Mouse (Mus musculus) hindbrain, embryonic 16.5 days (tissue): ENCODE data around the gene Iglon5. TPM values are rescaled to one million over a fixed set of nuclear protein-coding genes. Genes with fewer than 3 reads are reported as not detected.

Experiments used
- ATAC-seq: fragments of 200-750 bp; cut with Nextera tagmentation; 2 replicates; pipeline ENCODE4 v1.8.0; 2017; ENCODE audit warnings: moderate TSS enrichment, moderate library complexity
- H3K27ac ChIP-seq: fragments of 300-500 bp; sonication (generic); 2 replicates; pipeline ENCODE4 v1.5.1; 2014; ENCODE audit warnings: low read depth, mild to moderate bottlenecking, control low read depth, low read length, moderate library complexity
- H3K27me3 ChIP-seq: fragments of 300-500 bp; sonication (generic); replicated peaks from 2 replicates; pipeline ENCODE4 v1.6.1; 2014; ENCODE audit warnings: low read length; ENCODE audit not compliant: control insufficient read depth, insufficient read depth
- H3K36me3 ChIP-seq: fragments of 300-500 bp; sonication (generic); 2 replicates; pipeline ENCODE4 v1.6.1; 2014; ENCODE audit warnings: mild to moderate bottlenecking, low read length, moderate library complexity, mixed read lengths; ENCODE audit not compliant: control insufficient read depth, insufficient read depth
- H3K4me1 ChIP-seq: fragments of 300-500 bp; sonication (generic); 2 replicates; pipeline ENCODE4 v1.6.1; 2014; ENCODE audit warnings: low read depth, low read length; ENCODE audit not compliant: control insufficient read depth, insufficient read depth
- H3K4me2 ChIP-seq: fragments of 300-500 bp; sonication (generic); 2 replicates; pipeline ENCODE4 v1.6.1; 2014; ENCODE audit warnings: mild to moderate bottlenecking, low read length, control low read depth, moderate library complexity
- H3K4me3 ChIP-seq: fragments of 300-500 bp; sonication (generic); 2 replicates; pipeline ENCODE4 v1.5.1; 2014; ENCODE audit warnings: mild to moderate bottlenecking, low read length, control low read depth, moderate library complexity
- H3K9ac ChIP-seq: fragments of 300-500 bp; sonication (generic); 2 replicates; pipeline ENCODE4 v1.6.1; 2014; ENCODE audit warnings: low read depth, mild to moderate bottlenecking, control low read depth, low read length, moderate library complexity
- H3K9me3 ChIP-seq: fragments of 300-500 bp; sonication (generic); 2 replicates; pipeline ENCODE4 v1.6.1; 2014; ENCODE audit warnings: mild to moderate bottlenecking, low read length, moderate library complexity; ENCODE audit not compliant: control insufficient read depth
- WGBS: fragments of 180-500 bp; shearing (Covaris S2); extraction: QIAGEN DNeasy Blood & Tissue Kit; methylation state at CpG from one replicate; pipeline ENCODE4 v1.1.7; 2014; 5-methylcytosine and 5-hydroxymethylcytosine counted together
- polyA plus RNA-seq: library from polyadenylated mRNA; unstranded; fragments of >200 nt; fragmentation: Nextera tagmentation; extraction: Ambion mirVana; gene quantifications from 2 replicates; pipeline ENCODE4 v1.2.1, GENCODE M21; 2015

Gene Iglon5
- polyA plus RNA-seq, 1 experiment from 2014 or later: 12.0 TPM

GRCm38 (mm10) chr7:43453599-43454355 lies 36.1 kb downstream of the Iglon5 start:
- Histone ChIP-seq H3K27me3 (no peaks in the 10 kb centered on the region), H3K9ac (no peak overlapping the region), H3K4me3 (no peak overlapping the region), H3K4me2 (no peak overlapping the region), H3K36me3 (peaks cover 36% of the 10 kb centered on the region), H3K27ac (no peak overlapping the region), H3K4me1 (no peaks in the 10 kb centered on the region), H3K9me3 (no peaks in the 10 kb centered on the region)
- 87% methylated on average over 14 of the region's 14 CpGs for WGBS
- ATAC-seq: no peak

DNA sequence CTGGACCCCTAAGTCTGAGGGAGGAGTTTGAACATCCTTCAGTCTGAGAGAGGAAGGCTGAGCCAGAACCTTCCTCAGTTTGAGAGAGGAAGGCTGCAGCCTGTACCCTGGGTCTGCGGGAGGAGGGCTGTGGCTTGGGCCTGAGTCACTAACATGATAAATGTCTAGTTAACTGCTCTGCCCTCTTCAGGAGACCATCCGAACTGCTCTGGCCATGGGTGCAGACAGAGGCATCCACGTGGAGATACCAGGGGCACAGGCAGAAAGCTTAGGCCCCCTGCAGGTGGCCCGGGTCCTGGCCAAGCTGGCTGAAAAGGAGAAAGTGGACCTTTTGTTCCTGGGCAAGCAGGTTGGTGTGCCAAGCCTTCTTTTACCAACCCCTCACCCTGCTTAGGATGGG lies 37.3 kb downstream of the Iglon5 start:
- Histone ChIP-seq H3K36me3 (peaks cover 34% of the 10 kb centered on the region), H3K27ac (no peak overlapping the region), H3K4me2 (no peak overlapping the region), H3K4me3 (no peak overlapping the region), H3K4me1 (no peaks in the 10 kb centered on the region), H3K9me3 (no peaks in the 10 kb centered on the region), H3K27me3 (no peaks in the 10 kb centered on the region), H3K9ac (no peak overlapping the region)
- WGBS: 50% methylated on average over 4 of the region's 4 CpGs
- no peak for ATAC-seq

- no peak overlapping the region for H3K9ac ChIP-seq
- H3K36me3 ChIP-seq: peaks cover 25% of the 10 kb centered on the region
- no peaks in the 10 kb centered on the region for H3K4me1 ChIP-seq
- no peak overlapping the region for H3K4me3 ChIP-seq
- no peaks in the 10 kb centered on the region for H3K9me3 ChIP-seq
- no peak overlapping the region for H3K27ac ChIP-seq
- 94% methylated on average over 11 of the region's 11 CpGs for WGBS
- no peaks in the 10 kb centered on the region for H3K27me3 ChIP-seq
- ATAC-seq: no peak
- H3K4me2 ChIP-seq: no peak overlapping the region
These were observed 38.1 kb downstream of the Iglon5 start for GRCm38 (mm10) chr7:43451726-43452125.

- no peak overlapping the region for H3K9ac ChIP-seq
- H3K4me2 ChIP-seq: no peak overlapping the region
- no peaks in the 10 kb centered on the region for H3K27me3 ChIP-seq
- no peak for ATAC-seq
- no peaks in the 10 kb centered on the region for H3K9me3 ChIP-seq
- H3K27ac ChIP-seq: no peak overlapping the region
- peaks cover 3% of the 10 kb centered on the region for H3K4me1 ChIP-seq
- H3K4me3 ChIP-seq: no peak overlapping the region
- WGBS: 98% methylated on average over 2 of the region's 2 CpGs
- peaks cover 17% of the 10 kb centered on the region for H3K36me3 ChIP-seq
These were observed 40.1 kb downstream of the Iglon5 start for GRCm38 (mm10) chr7:43449811-43450210.

- no peaks in the 10 kb centered on the region for H3K27me3 ChIP-seq
- H3K4me1 ChIP-seq: peaks cover 10% of the 10 kb centered on the region
- no peaks in the 10 kb centered on the region for H3K9me3 ChIP-seq
- no peak overlapping the region for H3K27ac ChIP-seq
- no peak overlapping the region for H3K4me2 ChIP-seq
- peaks cover 9% of the 10 kb centered on the region for H3K36me3 ChIP-seq
- no peak overlapping the region for H3K4me3 ChIP-seq
- WGBS: 98% methylated on average over 2 of the region's 3 CpGs
- no peak for ATAC-seq
- H3K9ac ChIP-seq: no peak overlapping the region
These were observed 41.6 kb downstream of the Iglon5 start for GRCm38 (mm10) chr7:43448246-43448645.

DNA sequence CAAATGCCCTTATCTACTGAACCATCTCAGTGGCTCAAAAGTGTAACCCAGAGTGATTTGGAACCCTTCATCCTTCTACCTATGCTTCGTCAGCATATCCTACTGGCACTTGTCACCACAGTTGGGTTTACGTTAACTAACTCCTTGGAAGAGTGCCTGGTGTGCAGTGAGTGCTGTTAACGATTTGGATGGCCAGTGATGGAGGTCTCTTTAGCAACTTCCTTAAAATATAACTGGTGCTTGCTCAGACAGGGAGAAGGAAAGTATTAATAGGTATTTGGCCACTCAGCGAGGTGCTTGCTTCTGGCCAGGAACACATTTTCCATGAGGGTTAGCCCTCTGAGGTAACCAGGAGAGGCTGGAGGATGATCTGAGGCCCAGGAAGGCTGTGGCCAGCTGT lies 42.1 kb downstream of the Iglon5 start:
- Histone ChIP-seq H3K4me1 (peaks cover 13% of the 10 kb centered on the region), H3K4me3 (no peak overlapping the region), H3K4me2 (no peak overlapping the region), H3K27me3 (no peaks in the 10 kb centered on the region), H3K9me3 (no peaks in the 10 kb centered on the region), H3K36me3 (peaks cover 6% of the 10 kb centered on the region), H3K27ac (no peak overlapping the region), H3K9ac (no peak overlapping the region)
- no peak for ATAC-seq
- 93% methylated on average over 4 of the region's 4 CpGs for WGBS

GRCm38 (mm10) chr7:43443917-43444293 lies 46.0 kb downstream of the Iglon5 start, which contains the start of the genes Etfb and Gm45233:
TSS of gene Etfb (plus strand) at chr7:43444083.
TSS of gene Gm45233 (plus strand) at chr7:43444128.
- no peaks in the 10 kb centered on the region for H3K27me3 ChIP-seq
- ATAC-seq: peak; percentile 98
- peaks cover 18% of the 10 kb centered on the region for H3K4me1 ChIP-seq

GRCm38 (mm10) chr7:43443126-43443916 lies 46.6 kb downstream of the Iglon5 start:
- peak overlapping the region; percentile 61 for H3K4me3 ChIP-seq
- peak; percentile 83 for ATAC-seq
- H3K27me3 ChIP-seq: no peaks in the 10 kb centered on the region
- under 1% methylated on average over 36 of the region's 36 CpGs for WGBS
- peaks cover 18% of the 10 kb centered on the region for H3K4me1 ChIP-seq
- peak overlapping the region; percentile 77 for H3K9ac ChIP-seq
- H3K36me3 ChIP-seq: no peaks in the 10 kb centered on the region
- no peaks in the 10 kb centered on the region for H3K9me3 ChIP-seq
- peak overlapping the region; percentile 93 for H3K27ac ChIP-seq
- peak overlapping the region; percentile 94 for H3K4me2 ChIP-seq

More at GRCm38 (mm10) chr7:43443917-43444293, 46.0 kb downstream of the Iglon5 start, which contains the start of the genes Etfb and Gm45233:
- Histone ChIP-seq H3K9ac (peak within 1 kb of the TSS; percentile 77), H3K4me2 (peak within 1 kb of the TSS; percentile 94), H3K9me3 (no peaks in the 10 kb centered on the region), H3K27ac (peak within 1 kb of the TSS; percentile 93), H3K36me3 (no peaks in the 10 kb centered on the region), H3K4me3 (peak within 1 kb of the TSS; percentile 61)
- WGBS: 0% methylated on average over 27 of the region's 27 CpGs

GRCm38 (mm10) chr7:43442684-43443083 lies 47.2 kb downstream of the Iglon5 start:
- Histone ChIP-seq H3K4me1 (peaks cover 18% of the 10 kb centered on the region), H3K4me2 (peak overlapping the region; percentile 94), H3K9me3 (no peaks in the 10 kb centered on the region), H3K27ac (peak overlapping the region; percentile 93), H3K4me3 (peak overlapping the region; percentile 61), H3K9ac (peak overlapping the region; percentile 77), H3K36me3 (no peaks in the 10 kb centered on the region), H3K27me3 (no peaks in the 10 kb centered on the region)
- 0 out of 2 replicates have a peak, but pooled peaks have one; percentile 1 for ATAC-seq
- WGBS: 13% methylated on average over 9 of the region's 9 CpGs
